Mouse (Mus musculus) CH12.LX (cell line): ENCODE results near the gene Grm5. TPM values are rescaled to one million over a fixed set of nuclear protein-coding genes. Genes with fewer than 3 reads are reported as not detected.

Source experiments
- DNase-seq: peaks from one replicate; pipeline ENCODE4 v3.0.0-alpha.2; 2013; ENCODE audit errors: extremely low read depth
- H3K27ac ChIP-seq: 2 replicates; pipeline ENCODE4 v1.5.1; 2012; ENCODE audit warnings: low read depth, mild to moderate bottlenecking, control low read depth, moderate library complexity; ENCODE audit not compliant: insufficient read depth
- H3K27me3 ChIP-seq: replicated peaks from 2 replicates; pipeline ENCODE3; 2012; ENCODE audit warnings: inconsistent platforms
- H3K36me3 ChIP-seq, 2 experiments: replicated peaks in 1 of 2; 2 replicates each; pipeline versions ENCODE3 to v1.6.1; 2012; ENCODE audit warnings: inconsistent platforms in 1 of 2, low read length in 1 of 2, mild to moderate bottlenecking in 1 of 2, mixed read lengths in 1 of 2, moderate library complexity in 1 of 2; ENCODE audit not compliant: control insufficient read depth in 1 of 2, insufficient read depth in 1 of 2
- H3K4me1 ChIP-seq, 2 experiments: 2 replicates each; pipeline ENCODE4 v1.6.1; 2012; ENCODE audit warnings: inconsistent platforms in 1 of 2, moderate library complexity in 1 of 2; ENCODE audit not compliant: insufficient read depth in 2 of 2, control insufficient read depth in 1 of 2
- H3K4me2 ChIP-seq: 2 replicates; pipeline ENCODE4 v1.6.1; 2012; ENCODE audit warnings: low read depth, mild to moderate bottlenecking, control low read depth; ENCODE audit not compliant: poor library complexity, insufficient read depth, severe bottlenecking
- H3K4me3 ChIP-seq, 3 experiments: fragments of 150-350 bp in 1 of 3; sonication (generic) in 1 of 3; replicated peaks in 1 of 3; 2 replicates each; pipeline versions ENCODE3 to v1.5.1; 2011 to 2012; ENCODE audit warnings: low read depth in 2 of 3, low read length in 2 of 3, mild to moderate bottlenecking in 2 of 3, moderate library complexity in 2 of 3, control low read depth in 1 of 3, improper control_type of control experiment in 1 of 3, inconsistent platforms in 1 of 3, mixed read lengths in 1 of 3; ENCODE audit not compliant: poor library complexity in 1 of 3
- H3K79me2 ChIP-seq: replicated peaks from 2 replicates; pipeline ENCODE4 v1.6.1; 2012; ENCODE audit warnings: mild to moderate bottlenecking, moderate library complexity; ENCODE audit not compliant: control insufficient read depth, poor library complexity, insufficient read depth, severe bottlenecking; ENCODE audit errors: extremely low read depth
- H3K9ac ChIP-seq: 2 replicates; pipeline ENCODE4 v1.6.1; 2012; ENCODE audit warnings: low read depth, mild to moderate bottlenecking, control low read depth, moderate library complexity; ENCODE audit not compliant: insufficient read depth
- H3K9me3 ChIP-seq: replicated peaks from 2 replicates; pipeline ENCODE3; 2012; ENCODE audit warnings: low read length, inconsistent platforms, mixed read lengths
- CHD1 ChIP-seq: IDR thresholded peaks from 2 replicates; pipeline ENCODE4 v1.6.1; 2012; ENCODE audit warnings: low read depth, low read length, improper control_type of control experiment, inconsistent platforms
- CTCF ChIP-seq, 2 experiments: IDR thresholded peaks in 1 of 2; conservative IDR thresholded peaks in 1 of 2; 2 replicates each; pipeline ENCODE4 v1.5.1; 2011 to 2012; ENCODE audit warnings: low read depth in 2 of 2, low read length in 2 of 2, improper control_type of control experiment in 1 of 2, inconsistent platforms in 1 of 2, mild to moderate bottlenecking in 1 of 2, moderate library complexity in 1 of 2
- E2F4 ChIP-seq: IDR thresholded peaks from 2 replicates; pipeline ENCODE4 v1.6.1; 2011; ENCODE audit warnings: low read depth, low read length, improper control_type of control experiment; ENCODE audit not compliant: insufficient replicate concordance
- GABPA ChIP-seq: IDR thresholded peaks from 2 replicates; pipeline ENCODE4 v1.6.1; 2012; ENCODE audit warnings: low read depth, low read length, improper control_type of control experiment, inconsistent platforms; ENCODE audit not compliant: insufficient replicate concordance
- IRF4 ChIP-seq: IDR thresholded peaks from 2 replicates; pipeline ENCODE4 v1.6.1; 2014; ENCODE audit warnings: low read depth, mild to moderate bottlenecking, inconsistent platforms, low read length, improper control_type of control experiment
- JUND ChIP-seq: conservative IDR thresholded peaks from 2 replicates; pipeline ENCODE4 v1.6.1; 2011; ENCODE audit warnings: low read depth, low read length, improper control_type of control experiment
- KAT2A ChIP-seq: IDR thresholded peaks from 2 replicates; pipeline ENCODE4 v1.6.1; 2012; ENCODE audit warnings: low read length, improper control_type of control experiment, inconsistent platforms; ENCODE audit not compliant: insufficient replicate concordance
- MAX ChIP-seq: IDR thresholded peaks from 2 replicates; pipeline ENCODE4 v1.6.1; 2011; ENCODE audit warnings: low read length, improper control_type of control experiment
- MAZ ChIP-seq: IDR thresholded peaks from 2 replicates; pipeline ENCODE4 v1.6.1; 2012; ENCODE audit warnings: low read depth, mild to moderate bottlenecking, inconsistent platforms, low read length, improper control_type of control experiment, moderate library complexity
- MEF2A ChIP-seq: IDR thresholded peaks from 2 replicates; pipeline ENCODE4 v1.6.1; 2014; ENCODE audit warnings: low read depth, mild to moderate bottlenecking, inconsistent platforms, low read length, improper control_type of control experiment, borderline replicate concordance
- MXI1 ChIP-seq: IDR thresholded peaks from 2 replicates; pipeline ENCODE4 v1.6.1; 2011; ENCODE audit warnings: mild to moderate bottlenecking, low read depth, low read length, improper control_type of control experiment
- MYC ChIP-seq: IDR thresholded peaks from 2 replicates; pipeline ENCODE4 v1.6.1; 2011; ENCODE audit warnings: low read depth, mild to moderate bottlenecking, improper control_type of control experiment, low read length
- NELFE ChIP-seq: IDR thresholded peaks from 2 replicates; pipeline ENCODE4 v1.6.1; 2011; ENCODE audit warnings: low read depth, low read length, improper control_type of control experiment
- NRF1 ChIP-seq: IDR thresholded peaks from 2 replicates; pipeline ENCODE4 v1.6.1; 2014; ENCODE audit warnings: low read depth, mild to moderate bottlenecking, inconsistent platforms, low read length, improper control_type of control experiment, moderate library complexity
- PAX5 ChIP-seq: IDR thresholded peaks from 2 replicates; pipeline ENCODE4 v1.6.1; 2012; ENCODE audit warnings: low read length, inconsistent platforms, mixed read lengths
- POLR2AphosphoS2 ChIP-seq: IDR thresholded peaks from 2 replicates; pipeline ENCODE4 v1.6.1; 2011; ENCODE audit warnings: low read depth, low read length, improper control_type of control experiment
- RAD21 ChIP-seq: IDR thresholded peaks from 2 replicates; pipeline ENCODE4 v1.6.1; 2011; ENCODE audit warnings: low read depth, mild to moderate bottlenecking, low read length, improper control_type of control experiment, moderate library complexity
- RCOR1 ChIP-seq: conservative IDR thresholded peaks from 2 replicates; pipeline ENCODE4 v1.6.1; 2012; ENCODE audit warnings: low read depth, mild to moderate bottlenecking, inconsistent platforms, low read length, improper control_type of control experiment
- SIN3A ChIP-seq: IDR thresholded peaks from 2 replicates; pipeline ENCODE4 v1.6.1; 2012; ENCODE audit warnings: low read length, improper control_type of control experiment, inconsistent platforms
- TBP ChIP-seq: conservative IDR thresholded peaks from 2 replicates; pipeline ENCODE4 v1.6.1; 2011; ENCODE audit warnings: low read depth, low read length, improper control_type of control experiment
- UBTF ChIP-seq: IDR thresholded peaks from 2 replicates; pipeline ENCODE4 v1.6.1; 2012; ENCODE audit warnings: low read depth, mild to moderate bottlenecking, inconsistent platforms, low read length, improper control_type of control experiment, moderate library complexity
- USF1 ChIP-seq: IDR thresholded peaks from 2 replicates; pipeline ENCODE4 v1.6.1; 2014; ENCODE audit warnings: low read depth, mild to moderate bottlenecking, inconsistent platforms, low read length, improper control_type of control experiment
- USF2 ChIP-seq: conservative IDR thresholded peaks from 2 replicates; pipeline ENCODE4 v1.6.1; 2011; ENCODE audit warnings: low read depth, low read length, improper control_type of control experiment
- ZC3H11A ChIP-seq: IDR thresholded peaks from 2 replicates; pipeline ENCODE4 v1.6.1; 2012; ENCODE audit warnings: low read depth, mild to moderate bottlenecking, inconsistent platforms, low read length, improper control_type of control experiment
- dilution Hi-C: fragments of 300-500 bp; cut with MboI; formaldehyde crosslinking; loops from 2 replicates; pipeline ENCODE4 v1.14.3; 2020; ENCODE audit warnings: low sequenced_read_pairs; ENCODE audit not compliant: extremely low pct_unique_long_range_greater_than_20kb, extremely low pct_ligation_motif_present
- in situ Hi-C: fragments of 300-500 bp; cut with MboI; formaldehyde crosslinking; loops from 3 replicates; pipeline ENCODE4 v1.14.3; 2019; ENCODE audit warnings: low sequenced_read_pairs, low pct_ligation_motif_present, low pct_unique_long_range_greater_than_20kb, mixed read lengths
- polyA plus RNA-seq: library from polyadenylated mRNA; unstranded; fragments of >175 nt; gene quantifications from 2 replicates; pipeline ENCODE4 v1.2.1, GENCODE M21; 2012; ENCODE audit warnings: low read depth; ENCODE audit not compliant: insufficient read length
- total RNA-seq, 2 experiments: library from RNA; depleted of rRNA; stranded (reverse); fragments of 300-350 nt in 1 of 2; fragments of >200 nt in 1 of 2; gene quantifications; 2 replicates each; pipeline ENCODE4 v1.2.3; 2012 to 2014

Grm5 gene
- total and polyA plus RNA-seq, 3 experiments = 0.03 TPM; not detected in 2

DNA sequence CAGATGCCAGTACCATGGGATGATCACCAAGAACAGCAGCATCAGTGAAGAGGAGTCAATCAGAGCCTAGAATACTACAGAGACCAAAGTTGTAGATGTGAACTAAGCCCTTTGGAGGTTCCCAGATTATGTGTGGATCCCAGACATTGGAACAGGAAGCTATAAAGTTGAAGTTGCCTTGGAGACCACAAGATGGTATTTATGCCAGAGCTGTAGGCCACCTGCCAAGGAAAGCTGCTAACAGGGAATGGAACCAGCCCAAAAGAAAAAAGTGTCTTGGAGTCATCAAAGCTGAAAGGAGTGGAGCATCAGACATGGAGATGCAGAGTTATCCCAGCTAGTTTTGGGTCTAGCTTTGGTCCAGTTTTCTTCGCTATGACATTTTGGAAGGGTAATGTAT, 366.2 kb downstream of the Grm5 start:
- no peaks in the 10 kb centered on the region for H3K79me2 ChIP-seq
- H3K9me3 ChIP-seq = no peaks in the 10 kb centered on the region
- H3K9ac ChIP-seq = no peak overlapping the region
- TF ChIP-seq E2F4 (no peak), TBP (no peak), MAX (no peak), KAT2A (no peak), RAD21 (no peak), CHD1 (no peak), MAZ (no peak), IRF4 (no peak), MEF2A (no peak), UBTF (no peak), JUND (no peak), NELFE (no peak), ZC3H11A (no peak), CTCF (conservative IDR thresholded peaks at IDR 0.05 in 1 of 2, IDR thresholded peaks at IDR 0.05 in 1 of 2; ENCODE audit: low read depth in 2 of 2, low read length in 2 of 2) (no peak), USF1 (no peak), MYC (no peak), MXI1 (no peak), PAX5 (no peak), POLR2AphosphoS2 (no peak), NRF1 (no peak)
- no peak for DNase-seq
- no peak overlapping the region for H3K27ac ChIP-seq
- H3K27me3 ChIP-seq = no peaks in the 10 kb centered on the region
- H3K4me2 ChIP-seq = no peak overlapping the region
- H3K4me1 ChIP-seq = no peaks in the 10 kb centered on the region
- in situ Hi-C loops (no loop called here), dilution Hi-C loops (no loop called here)
- H3K4me3 ChIP-seq = no peak overlapping the region
- no peaks in the 10 kb centered on the region for H3K36me3 ChIP-seq

DNA sequence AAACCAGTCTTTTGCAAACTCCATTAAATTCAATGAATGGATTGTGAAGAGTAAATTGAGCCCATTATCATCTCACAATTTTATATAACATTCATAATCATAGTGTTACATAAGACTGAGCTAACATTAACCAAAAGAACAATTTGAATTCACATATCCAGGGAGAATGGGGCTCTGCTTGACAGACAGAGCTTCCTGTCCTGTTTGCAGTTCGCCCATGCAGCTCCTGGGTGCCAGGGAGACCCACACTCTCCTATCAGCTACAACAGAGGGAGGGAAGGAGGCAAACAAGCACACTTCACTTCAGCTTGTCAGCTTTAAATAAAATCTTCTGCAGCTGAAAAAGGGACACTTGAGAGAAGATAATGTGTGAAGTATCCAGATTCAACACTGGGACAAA, 389.2 kb downstream of the Grm5 start:
- no peaks in the 10 kb centered on the region for H3K79me2 ChIP-seq
- no peaks in the 10 kb centered on the region for H3K27me3 ChIP-seq
- H3K9me3 ChIP-seq = no peaks in the 10 kb centered on the region
- H3K4me3 ChIP-seq = no peak overlapping the region
- H3K27ac ChIP-seq = no peak overlapping the region
- no peak overlapping the region for H3K9ac ChIP-seq
- H3K4me2 ChIP-seq = no peak overlapping the region
- no peaks in the 10 kb centered on the region for H3K4me1 ChIP-seq
- DNase-seq = no peak
- no peaks in the 10 kb centered on the region for H3K36me3 ChIP-seq
- dilution Hi-C loops (no loop called here), in situ Hi-C loops (no loop called here)
- no peak for TF ChIP-seq TBP
- TF ChIP-seq GABPA = no peak
- no peak for TF ChIP-seq NRF1
- no peak for TF ChIP-seq E2F4
- TF ChIP-seq SIN3A = no peak
- no peak for TF ChIP-seq USF2
- no peak for TF ChIP-seq RCOR1
- TF ChIP-seq RAD21 = no peak
- no peak for TF ChIP-seq JUND
- TF ChIP-seq IRF4 = no peak
